Mouse (Mus musculus): ENCODE data around the gene Sox30.

DNA sequence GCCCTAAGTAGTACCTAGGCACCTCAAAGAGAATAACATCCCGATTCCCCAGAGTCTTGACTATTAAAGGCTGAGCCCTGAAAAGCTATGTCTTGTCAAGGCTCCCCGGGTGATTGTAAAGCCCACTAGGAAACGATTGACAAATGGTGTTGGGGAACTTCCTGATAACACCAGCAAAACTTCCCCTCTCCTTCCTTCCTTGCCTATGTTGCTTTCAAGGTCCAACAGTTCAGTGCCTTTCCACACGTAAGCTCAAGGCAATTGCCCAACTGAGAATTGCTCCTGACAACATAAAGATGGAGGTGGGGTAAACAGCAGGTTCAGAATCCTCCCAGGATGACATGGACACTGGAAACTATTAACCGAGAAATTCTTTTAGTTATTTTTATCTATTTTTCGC is 42.9 kb downstream of the Sox30 start:
- no peak for TF ChIP-seq CTCF (IDR thresholded peaks at IDR 0.05; ENCODE audit: low read depth, low read length)
- no peak for TF ChIP-seq POLR2A (IDR thresholded peaks at IDR 0.05; ENCODE audit: borderline replicate concordance, low read depth, low read length)

Measured in bone marrow macrophage, adult 2 months (primary cell).